Mouse (Mus musculus) hindbrain, postnatal 0 days (tissue): ENCODE measurements at regions not wholly inside any gene's neighbourhood (a gene's known extent, or its start where the extent isn't known, plus 50 kb on each side); places are given as distances from the start of the nearest gene placed in this dataset.

Source experiments
- ATAC-seq: fragments of 200-750 bp; cut with Nextera tagmentation; 2 replicates; pipeline ENCODE4 v1.8.0; 2017; ENCODE audit warnings: mild to moderate bottlenecking, moderate TSS enrichment, moderate library complexity
- DNase-seq: peaks from one replicate; pipeline ENCODE4 v3.0.0-alpha.2; 2015; ENCODE audit warnings: low spot score
- H3K27ac ChIP-seq: fragments of 300-500 bp; sonication (generic); 2 replicates; pipeline ENCODE4 v1.5.1; 2014; ENCODE audit warnings: mild to moderate bottlenecking
- H3K27me3 ChIP-seq: fragments of 300-500 bp; sonication (generic); 2 replicates; pipeline ENCODE4 v1.6.1; 2014; ENCODE audit warnings: low read length, mixed read lengths; ENCODE audit not compliant: insufficient read depth
- H3K36me3 ChIP-seq: fragments of 300-500 bp; sonication (generic); 2 replicates; pipeline ENCODE4 v1.6.1; 2014; ENCODE audit warnings: low read length, mixed read lengths; ENCODE audit not compliant: insufficient read depth
- H3K4me1 ChIP-seq: fragments of 300-500 bp; sonication (generic); 2 replicates; pipeline ENCODE4 v1.6.1; 2014; ENCODE audit warnings: antibody characterized with exemption, low read length, mixed read lengths; ENCODE audit not compliant: insufficient read depth
- H3K4me2 ChIP-seq: fragments of 300-500 bp; sonication (generic); 2 replicates; pipeline ENCODE4 v1.6.1; 2014; ENCODE audit warnings: low read depth, mild to moderate bottlenecking, low read length, moderate library complexity, mixed read lengths
- H3K4me3 ChIP-seq: fragments of 300-500 bp; sonication (generic); 2 replicates; pipeline ENCODE4 v1.5.1; 2014; ENCODE audit warnings: low read length
- H3K9ac ChIP-seq: fragments of 300-500 bp; sonication (generic); replicated peaks from 2 replicates; pipeline ENCODE4 v1.6.1; 2014; ENCODE audit warnings: mild to moderate bottlenecking, low read length, moderate library complexity, mixed read lengths
- H3K9me3 ChIP-seq: fragments of 300-500 bp; sonication (generic); 2 replicates; pipeline ENCODE4 v1.6.1; 2016; ENCODE audit warnings: low read length, mixed read lengths
- CTCF ChIP-seq: IDR thresholded peaks from 2 replicates; pipeline ENCODE4 v1.5.1; 2016; ENCODE audit warnings: antibody characterized with exemption, control low read depth, low read depth
- WGBS: fragments of 180-500 bp; shearing (Covaris S2); extraction: QIAGEN DNeasy Blood & Tissue Kit; methylation state at CpG from one replicate; pipeline ENCODE4 v1.1.7; 2014; 5-methylcytosine and 5-hydroxymethylcytosine counted together

DNA sequence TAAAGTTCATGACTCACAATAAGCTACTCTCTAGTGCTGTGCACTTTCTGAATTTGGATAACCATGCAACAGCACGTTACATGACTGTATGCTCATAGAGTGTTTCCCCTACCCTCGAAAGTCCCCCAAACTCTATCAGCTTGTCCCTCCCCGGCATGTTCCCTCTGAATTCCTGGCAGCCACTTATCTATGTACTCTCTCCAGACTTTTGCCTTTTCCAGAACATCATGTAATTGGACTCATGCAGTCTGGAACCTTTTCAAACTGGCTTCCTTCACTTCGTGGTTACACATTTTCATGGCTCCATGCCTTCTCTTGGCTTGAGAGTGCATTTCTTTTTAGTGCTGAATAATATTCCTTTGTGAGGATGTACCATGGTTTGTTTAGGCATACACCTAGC is 436.8 kb upstream of the Kif2a start:
- H3K4me2 ChIP-seq: no peak overlapping the region
- H3K36me3 ChIP-seq: no peaks in the 10 kb centered on the region
- H3K9me3 ChIP-seq: no peaks in the 10 kb centered on the region
- no peak overlapping the region for H3K4me3 ChIP-seq
- no peak overlapping the region for H3K9ac ChIP-seq
- H3K27ac ChIP-seq: no peak overlapping the region
- H3K27me3 ChIP-seq: no peaks in the 10 kb centered on the region
- DNase-seq (no peak), ATAC-seq (no peak)
- TF ChIP-seq CTCF: no peak
- 75% methylated on average over 4 of the region's 4 CpGs for WGBS
- no peaks in the 10 kb centered on the region; the same call in 1 of the 2 replicates for H3K4me1 ChIP-seq

DNA sequence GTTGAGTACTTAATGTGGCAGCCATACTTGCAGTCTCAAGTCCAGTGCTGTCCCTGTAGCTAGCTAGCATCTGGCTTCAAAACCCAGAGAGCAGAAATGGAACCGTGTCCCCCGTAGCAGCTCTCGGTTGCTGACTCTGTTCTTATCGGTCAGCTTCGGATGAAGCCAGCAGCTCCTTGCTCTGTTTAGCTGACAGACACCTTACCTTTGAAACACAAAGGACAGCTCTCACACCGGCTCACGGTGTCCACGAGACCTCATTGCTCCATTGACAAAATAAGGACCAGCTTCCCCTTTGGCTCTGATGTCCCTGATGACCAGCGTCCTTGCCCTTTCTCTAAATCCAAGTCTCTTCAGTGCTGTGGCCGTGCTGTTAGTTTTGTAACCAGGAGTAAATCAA is 435.3 kb upstream of the Kif2a start:
- WGBS: 87% methylated on average over 10 of the region's 10 CpGs
- no peak overlapping the region for H3K9ac ChIP-seq
- DNase-seq (no peak), ATAC-seq (no peak)
- TF ChIP-seq CTCF: no peak
- no peaks in the 10 kb centered on the region; the same call in 1 of the 2 replicates for H3K4me1 ChIP-seq
- no peaks in the 10 kb centered on the region for H3K36me3 ChIP-seq
- H3K9me3 ChIP-seq: no peaks in the 10 kb centered on the region
- H3K27ac ChIP-seq: no peak overlapping the region
- no peaks in the 10 kb centered on the region for H3K27me3 ChIP-seq
- no peak overlapping the region for H3K4me2 ChIP-seq
- no peak overlapping the region for H3K4me3 ChIP-seq

DNA sequence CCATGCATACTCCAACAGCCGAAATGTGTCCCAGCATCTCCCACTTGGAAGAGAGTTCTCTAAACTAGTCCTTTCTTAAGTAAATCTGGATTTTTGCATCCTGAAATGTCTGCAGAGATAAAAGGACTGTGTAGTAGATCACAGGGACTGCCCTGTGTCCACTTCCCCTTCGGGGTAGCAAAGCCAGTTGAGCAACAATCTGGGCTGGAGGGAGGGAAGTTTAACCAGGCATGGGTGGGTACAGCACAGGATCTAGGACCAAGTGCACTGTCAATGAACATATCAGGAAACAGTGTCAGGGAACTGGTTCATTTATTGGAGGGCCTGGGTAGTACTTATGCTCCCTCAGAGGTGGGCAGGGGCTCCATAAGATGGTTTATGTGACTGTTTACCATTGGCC is 434.5 kb upstream of the Kif2a start:
- no peak overlapping the region for H3K9ac ChIP-seq
- H3K36me3 ChIP-seq: no peaks in the 10 kb centered on the region
- H3K9me3 ChIP-seq: 0 out of 2 replicates have a peak, but pooled peaks cover 3% of the 10 kb centered on the region
- no peak overlapping the region for H3K27ac ChIP-seq
- 79% methylated on average over 2 of the region's 2 CpGs for WGBS
- no peak for TF ChIP-seq CTCF
- no peak overlapping the region for H3K4me3 ChIP-seq
- H3K4me2 ChIP-seq: no peak overlapping the region
- H3K4me1 ChIP-seq: no peaks in the 10 kb centered on the region; the same call in 1 of the 2 replicates
- no peaks in the 10 kb centered on the region for H3K27me3 ChIP-seq
- ATAC-seq (no peak), DNase-seq (no peak)

DNA sequence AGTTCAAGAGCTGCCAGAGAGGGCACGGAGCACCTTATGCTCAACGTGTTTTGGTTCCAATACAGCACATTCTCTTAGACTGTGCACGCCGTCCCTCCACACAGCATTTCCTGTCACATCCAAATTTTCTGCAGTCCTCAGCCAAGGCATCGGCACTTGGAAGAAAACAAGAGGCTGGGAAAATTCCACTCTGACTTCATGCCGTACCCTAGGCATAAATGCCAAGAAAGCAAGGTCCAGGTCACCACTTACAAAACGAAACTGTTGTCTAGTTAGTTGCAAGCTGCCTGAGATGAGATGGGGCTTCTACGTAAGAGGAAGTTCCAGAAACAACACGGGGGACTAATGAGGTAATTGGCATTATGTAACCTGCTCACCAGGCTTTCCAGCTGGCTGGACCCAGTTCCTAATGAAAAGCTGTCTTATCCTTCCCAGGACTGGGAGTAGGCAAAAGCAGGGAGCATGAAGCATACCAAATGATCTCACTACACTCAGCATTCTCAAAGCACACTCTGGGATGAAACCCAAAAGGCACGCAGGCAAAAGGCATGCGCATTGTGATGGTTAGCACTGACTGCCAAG is 427.8 kb upstream of the Kif2a start:
- ATAC-seq: peak; percentile 94
- Histone ChIP-seq H3K4me1 (no peaks in the 10 kb centered on the region), H3K9ac (no peak overlapping the region), H3K9me3 (0 out of 2 replicates have a peak, but pooled peaks cover 3% of the 10 kb centered on the region), H3K27me3 (no peaks in the 10 kb centered on the region), H3K27ac (peak overlapping the region; percentile 21; the same call in 1 of the 2 replicates), H3K4me2 (peak overlapping the region; percentile 19), H3K36me3 (no peaks in the 10 kb centered on the region), H3K4me3 (no peak overlapping the region)
- TF ChIP-seq CTCF: no peak
- DNase-seq: peak; percentile 79
- WGBS: 44% methylated on average over 11 of the region's 11 CpGs

DNA sequence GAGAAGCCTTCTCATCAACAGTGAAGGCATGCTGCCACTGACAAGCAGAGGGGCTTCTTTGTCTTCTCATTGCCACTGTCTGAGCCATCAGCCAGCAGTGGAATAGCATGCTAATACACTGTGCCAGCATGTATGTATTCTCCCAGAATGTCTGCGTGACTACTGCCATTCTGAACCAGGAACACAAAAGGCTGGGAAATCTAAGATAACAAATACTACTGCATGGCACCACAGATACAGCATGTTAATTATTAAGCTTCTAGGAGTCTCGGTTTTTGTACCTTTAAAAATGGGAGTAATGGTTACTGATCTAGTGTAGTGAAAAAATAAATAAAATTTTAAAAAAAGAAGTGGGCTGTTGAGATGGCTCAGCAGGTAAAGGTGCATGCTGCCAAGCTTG is 425.9 kb upstream of the Kif2a start:
- Histone ChIP-seq H3K4me1 (no peaks in the 10 kb centered on the region), H3K4me2 (no peak overlapping the region), H3K36me3 (no peaks in the 10 kb centered on the region), H3K4me3 (no peak overlapping the region), H3K27ac (no peak overlapping the region), H3K9ac (no peak overlapping the region), H3K9me3 (0 out of 2 replicates have a peak, but pooled peaks cover 3% of the 10 kb centered on the region), H3K27me3 (no peaks in the 10 kb centered on the region)
- no peak for TF ChIP-seq CTCF
- WGBS: 69% methylated on average over 2 of the region's 2 CpGs
- ATAC-seq (no peak), DNase-seq (no peak)

DNA sequence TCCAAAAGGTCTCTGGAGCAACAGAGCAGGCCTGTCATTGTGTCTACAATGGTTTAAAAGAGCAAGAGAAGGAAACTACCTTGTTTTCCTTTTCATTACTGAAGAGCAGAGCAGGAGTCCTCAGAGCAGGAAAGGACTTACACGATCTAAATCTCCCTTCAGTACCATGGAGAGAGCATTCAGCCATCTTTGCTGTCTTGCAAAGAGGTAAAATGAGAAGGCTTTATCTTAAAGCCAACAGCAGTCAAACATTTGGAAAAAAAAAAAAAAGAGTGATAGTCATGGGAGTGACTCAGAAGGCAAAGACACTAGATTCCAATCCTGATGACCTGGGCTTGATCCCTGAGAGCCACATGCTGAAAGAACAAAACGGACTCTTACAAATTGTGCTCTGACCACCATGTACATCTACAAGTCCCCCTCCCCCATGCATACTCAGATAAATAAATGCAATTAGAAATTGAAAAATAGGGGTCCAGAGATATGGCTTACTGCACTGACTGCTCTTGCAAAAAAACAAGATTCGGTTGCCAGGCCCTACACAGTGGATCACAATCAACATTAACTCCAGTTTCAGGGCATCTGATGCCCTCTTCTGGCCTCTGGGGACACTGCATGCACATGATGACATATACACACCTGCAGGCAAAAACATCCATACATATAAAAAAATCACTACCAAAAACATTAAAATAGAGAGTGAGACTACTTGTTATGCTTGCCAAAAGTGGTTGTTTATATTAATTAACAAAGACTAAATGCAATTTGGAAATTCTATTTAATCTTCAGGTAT is 397.6 kb upstream of the Kif2a start:
- no peak for TF ChIP-seq CTCF
- DNase-seq (no peak), ATAC-seq (no peak)
- H3K9ac ChIP-seq: no peak overlapping the region
- H3K36me3 ChIP-seq: no peaks in the 10 kb centered on the region
- no peaks in the 10 kb centered on the region for H3K9me3 ChIP-seq
- WGBS: 90% methylated on average over 3 of the region's 3 CpGs
- H3K27me3 ChIP-seq: no peaks in the 10 kb centered on the region
- no peak overlapping the region for H3K4me2 ChIP-seq
- no peak overlapping the region for H3K4me3 ChIP-seq
- H3K27ac ChIP-seq: no peak overlapping the region
- H3K4me1 ChIP-seq: no peaks in the 10 kb centered on the region

DNA sequence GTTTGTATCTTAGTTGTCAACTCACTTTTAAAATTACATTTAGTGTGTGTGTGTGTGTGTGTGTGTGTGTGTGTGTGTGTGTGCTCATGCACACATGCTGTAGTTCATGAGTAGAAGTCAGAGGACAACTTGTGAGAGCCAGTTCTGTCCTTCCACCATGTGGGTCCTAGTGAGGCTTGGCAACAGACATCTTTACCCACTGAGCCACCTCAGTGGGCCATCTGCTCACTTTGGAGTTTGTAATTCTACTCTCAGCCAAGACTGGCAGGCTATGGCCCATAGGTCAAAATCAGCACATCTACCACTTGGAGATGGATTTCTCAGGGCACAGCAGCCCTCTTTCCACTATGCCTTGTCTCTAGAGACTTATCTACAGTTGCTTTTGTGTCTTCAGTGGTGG is 388.3 kb upstream of the Kif2a start:
- Histone ChIP-seq H3K4me2 (no peak overlapping the region), H3K4me1 (no peaks in the 10 kb centered on the region), H3K27ac (no peak overlapping the region), H3K27me3 (no peaks in the 10 kb centered on the region), H3K4me3 (no peak overlapping the region), H3K36me3 (no peaks in the 10 kb centered on the region), H3K9ac (no peak overlapping the region), H3K9me3 (no peaks in the 10 kb centered on the region)
- no peak for DNase-seq
- no peak for ATAC-seq
- no peak for TF ChIP-seq CTCF
